Mouse (Mus musculus) cerebellum, adult 2 months (tissue): ENCODE measurements around the gene Stk39. TPM values are rescaled to one million over a fixed set of nuclear protein-coding genes. Genes with fewer than 3 reads are reported as not detected.

Experiments
- DNase-seq, 2 experiments: peaks; one replicate each; pipeline ENCODE4 v3.0.0; 2021
- H3K27ac ChIP-seq: fragments of 200-500 bp; 2 replicates; pipeline ENCODE4 v1.5.1; 2012; ENCODE audit warnings: low read length, control low read depth, inconsistent platforms; ENCODE audit not compliant: insufficient read depth
- H3K27me3 ChIP-seq: fragments of 200-500 bp; 2 replicates; pipeline ENCODE4 v1.6.1; 2012; ENCODE audit warnings: inconsistent platforms, mild to moderate bottlenecking, low read length, moderate library complexity; ENCODE audit not compliant: control insufficient read depth, insufficient read depth
- H3K4me1 ChIP-seq: fragments of 200-500 bp; 2 replicates; pipeline ENCODE4 v1.6.1; 2011; ENCODE audit warnings: low read length; ENCODE audit not compliant: control insufficient read depth, insufficient read depth
- H3K4me3 ChIP-seq: fragments of 200-500 bp; replicated peaks from 2 replicates; pipeline ENCODE3; 2011; ENCODE audit warnings: mild to moderate bottlenecking, low read depth, low read length, control low read depth; ENCODE audit not compliant: insufficient read depth
- CTCF ChIP-seq: fragments of 200-500 bp; IDR thresholded peaks from 2 replicates; pipeline ENCODE4 v1.5.1; 2011; ENCODE audit warnings: low read depth, mild to moderate bottlenecking, control low read depth, low read length, moderate library complexity, borderline replicate concordance; ENCODE audit not compliant: insufficient read depth
- POLR2A ChIP-seq: fragments of 200-500 bp; IDR thresholded peaks from 2 replicates; pipeline ENCODE4 v1.6.1; 2011; ENCODE audit warnings: low read length, control low read depth, borderline replicate concordance; ENCODE audit not compliant: insufficient read depth
- WGBS: fragments of 180-500 bp; shearing (Covaris S2); methylation state at CpG from one replicate; pipeline ENCODE4 v1.1.7; 2018; 5-methylcytosine and 5-hydroxymethylcytosine counted together
- polyA plus RNA-seq: library from polyadenylated mRNA; depleted of rRNA; stranded (reverse); fragments of >200 nt; gene quantifications from 2 replicates; pipeline ENCODE4 v1.2.3, GENCODE M21; 2012

Gene Stk39
- polyA plus RNA-seq, 1 experiment = 49.8 TPM

DNA sequence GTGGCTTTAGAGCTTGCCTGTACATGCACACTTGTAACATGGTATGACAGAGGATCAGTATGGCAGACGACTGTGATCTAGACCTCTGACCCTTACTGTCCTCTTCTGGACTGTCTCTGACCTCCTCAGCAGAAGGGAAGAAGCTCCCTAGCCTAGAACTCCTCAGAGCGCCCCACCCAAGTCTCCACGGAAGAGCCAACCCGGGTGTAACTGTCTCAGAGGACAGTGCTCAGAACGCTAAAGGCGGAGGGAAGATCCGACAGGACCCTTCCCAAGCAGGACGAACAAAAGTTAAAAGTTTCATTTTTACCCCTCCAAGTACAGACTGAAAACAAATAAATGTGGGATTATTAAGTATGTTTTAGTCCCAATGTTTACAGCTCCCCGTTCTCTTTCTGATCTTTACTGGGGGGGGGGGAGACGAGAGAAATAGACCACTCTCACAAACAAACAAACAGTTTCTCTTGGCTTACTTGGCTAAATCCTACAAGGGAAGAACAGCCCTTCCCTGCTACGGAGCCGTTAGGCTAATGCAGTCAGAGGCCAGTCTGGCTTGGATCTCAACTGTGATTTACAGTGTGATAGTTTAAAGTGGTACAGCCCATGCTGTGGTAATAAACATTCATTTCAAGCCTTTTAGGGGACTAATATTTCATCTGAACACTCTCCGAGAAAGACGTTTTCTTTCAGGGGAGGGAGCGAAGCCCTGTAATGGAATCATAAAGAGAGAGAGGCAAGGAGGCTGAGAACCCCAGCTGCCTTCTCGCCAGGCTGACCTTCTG lies 179.3 kb downstream of the Stk39 start:
- 87% methylated on average over 16 of the region's 16 CpGs for WGBS
- Histone ChIP-seq H3K27me3 (no peaks in the 10 kb centered on the region), H3K4me1 (no peaks in the 10 kb centered on the region), H3K4me3 (no peak overlapping the region), H3K27ac (no peak overlapping the region)
- TF ChIP-seq POLR2A = no peak
- TF ChIP-seq CTCF = no peak
- no peak for DNase-seq

DNA sequence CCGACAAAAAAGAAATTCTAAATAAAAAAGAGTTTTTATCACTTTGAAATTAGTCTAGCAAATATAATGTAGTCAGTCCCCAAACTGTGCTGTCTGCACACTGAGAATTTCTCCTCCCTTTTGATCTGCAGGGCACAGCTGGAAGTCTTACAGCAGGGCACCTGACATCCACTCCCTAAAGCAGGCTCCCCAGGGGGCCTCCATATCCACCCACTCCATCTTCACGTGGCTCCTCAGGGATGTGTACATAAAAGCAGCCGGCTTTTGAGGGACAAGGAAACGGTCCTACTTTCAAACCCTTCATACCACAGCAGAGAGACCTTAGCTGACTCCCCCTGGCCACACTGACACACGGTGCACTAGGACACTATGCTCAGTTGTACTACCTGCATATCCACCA lies 180.2 kb downstream of the Stk39 start:
- Histone ChIP-seq H3K4me3 (no peak overlapping the region), H3K27ac (no peak overlapping the region), H3K27me3 (no peaks in the 10 kb centered on the region), H3K4me1 (no peaks in the 10 kb centered on the region)
- 59% methylated on average over 5 of the region's 5 CpGs for WGBS
- DNase-seq = no peak
- TF ChIP-seq CTCF = no peak
- no peak for TF ChIP-seq POLR2A

DNA sequence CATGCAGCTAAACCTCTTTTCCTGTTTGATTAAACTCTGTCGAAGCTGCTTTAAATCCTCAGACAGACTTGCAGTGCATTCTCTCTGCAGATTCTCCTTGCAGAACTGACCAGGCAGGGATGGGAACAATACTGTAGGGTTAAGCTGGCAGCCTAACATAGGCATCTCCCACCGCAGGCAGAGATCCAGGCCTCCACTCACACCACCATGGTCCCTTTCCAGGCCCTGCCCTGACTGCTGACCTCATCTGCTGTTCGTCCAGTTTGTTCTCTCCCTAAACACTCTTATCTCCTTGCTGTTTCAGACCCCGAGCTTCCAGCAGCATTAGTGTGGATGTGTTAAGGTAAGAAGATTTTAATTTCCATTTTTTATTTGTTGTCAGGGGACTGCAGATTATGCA lies 182.1 kb downstream of the Stk39 start:
- no peak overlapping the region for H3K27ac ChIP-seq
- 48% methylated on average over 4 of the region's 4 CpGs for WGBS
- no peak for DNase-seq
- H3K4me3 ChIP-seq = no peak overlapping the region
- H3K4me1 ChIP-seq = no peaks in the 10 kb centered on the region
- H3K27me3 ChIP-seq = no peaks in the 10 kb centered on the region
- TF ChIP-seq POLR2A = no peak
- TF ChIP-seq CTCF = no peak

DNA sequence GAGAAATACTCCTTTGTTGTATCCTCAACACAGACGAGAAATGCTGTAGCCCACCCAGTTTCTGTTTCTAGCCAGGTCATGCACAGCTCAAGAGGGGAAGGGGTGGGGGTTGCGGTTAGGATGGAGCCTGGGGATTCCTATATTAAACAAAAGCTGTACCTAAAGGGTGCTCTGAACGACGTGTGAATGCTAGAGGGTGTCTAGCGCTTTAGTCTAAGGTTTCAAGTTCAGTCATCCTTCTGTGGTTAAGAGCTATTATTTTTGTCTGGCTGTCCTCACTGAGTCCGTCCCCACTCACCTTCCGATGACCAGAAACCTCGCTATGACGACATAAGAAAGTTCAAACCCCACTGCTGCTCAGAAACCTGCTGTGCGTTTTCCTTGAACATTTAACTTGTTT lies 182.9 kb downstream of the Stk39 start:
- WGBS = 91% methylated on average over 10 of the region's 10 CpGs
- Histone ChIP-seq H3K4me1 (no peaks in the 10 kb centered on the region), H3K27me3 (no peaks in the 10 kb centered on the region), H3K4me3 (no peak overlapping the region), H3K27ac (no peak overlapping the region)
- DNase-seq = no peak
- no peak for TF ChIP-seq POLR2A
- TF ChIP-seq CTCF = no peak

DNA sequence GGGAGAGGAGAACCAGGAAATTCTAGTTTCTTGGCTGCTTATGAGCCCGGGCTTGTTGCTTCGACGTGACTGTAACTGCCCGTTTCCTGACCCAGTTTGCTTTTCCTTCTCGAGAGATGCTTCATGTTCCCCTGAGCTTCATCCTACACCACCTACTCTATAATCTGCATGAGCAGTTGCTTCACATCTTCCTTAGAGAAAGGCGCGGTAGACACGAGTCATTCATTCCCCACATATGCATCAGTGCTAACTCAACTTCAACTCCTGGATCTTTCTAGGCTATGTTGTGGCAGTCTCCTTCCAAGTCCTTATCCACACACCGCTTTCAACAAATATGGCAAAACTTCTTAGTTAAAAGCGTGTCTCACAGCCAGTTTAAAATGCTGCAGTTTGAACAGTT lies 184.0 kb downstream of the Stk39 start:
- 97% methylated on average over 10 of the region's 10 CpGs for WGBS
- H3K4me1 ChIP-seq = no peaks in the 10 kb centered on the region
- no peak for DNase-seq

DNA sequence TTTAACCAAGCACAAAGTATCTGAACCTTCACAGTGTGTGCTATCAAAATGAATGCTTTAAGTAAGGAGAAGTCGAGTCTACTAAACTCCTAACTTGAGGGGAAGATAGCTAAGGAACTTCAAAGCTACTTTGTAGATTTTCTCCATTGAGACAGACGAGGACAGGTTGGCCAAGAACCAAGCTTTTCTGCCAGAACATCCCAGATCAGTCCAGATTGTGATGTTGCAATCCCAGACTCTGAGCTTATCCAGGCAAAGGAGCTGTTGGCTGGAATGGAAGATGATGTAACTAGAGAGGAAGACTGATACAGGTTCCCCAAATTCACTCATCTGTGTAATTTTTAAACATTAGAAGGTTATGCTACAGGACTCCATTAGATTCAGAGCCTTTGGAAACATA lies 187.7 kb downstream of the Stk39 start:
- Histone ChIP-seq H3K27ac (no peak overlapping the region), H3K4me1 (no peaks in the 10 kb centered on the region), H3K4me3 (no peak overlapping the region), H3K27me3 (no peaks in the 10 kb centered on the region)
- TF ChIP-seq POLR2A (no peak), CTCF (no peak)
- WGBS = 60% methylated on average over 2 of the region's 2 CpGs
- DNase-seq = no peak

More for the DNA sequence above, 184.0 kb downstream of the Stk39 start:
- Histone ChIP-seq H3K27ac (no peak overlapping the region), H3K4me3 (no peak overlapping the region), H3K27me3 (no peaks in the 10 kb centered on the region)
- TF ChIP-seq CTCF (no peak), POLR2A (no peak)

DNA sequence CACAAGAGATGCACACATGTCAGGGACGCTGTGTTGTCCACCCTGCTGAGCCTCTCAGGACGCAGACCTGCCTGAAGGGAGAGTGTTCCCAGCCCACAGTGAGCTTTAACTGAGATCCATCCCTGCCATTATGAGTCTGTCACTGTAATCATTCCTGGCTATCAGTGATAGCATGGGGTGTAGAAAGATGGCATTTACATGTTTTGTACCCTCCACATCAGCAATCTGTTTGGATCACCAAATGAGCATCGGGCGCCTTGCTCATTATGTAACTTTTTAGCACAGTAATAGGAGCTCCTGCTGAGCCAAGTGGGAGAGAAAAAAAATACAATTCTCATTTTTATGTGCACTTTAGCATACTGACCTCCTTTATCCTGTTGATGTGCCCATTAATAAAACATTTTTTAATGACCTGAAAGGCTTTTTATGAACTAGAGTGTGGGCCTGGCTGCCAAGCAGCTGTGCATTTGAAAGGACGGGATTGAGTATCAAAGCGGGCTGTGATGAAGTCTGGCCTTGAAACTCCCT lies 189.0 kb downstream of the Stk39 start:
- Histone ChIP-seq H3K4me3 (no peak overlapping the region), H3K27me3 (no peaks in the 10 kb centered on the region), H3K27ac (no peak overlapping the region), H3K4me1 (no peaks in the 10 kb centered on the region)
- 84% methylated on average over 6 of the region's 6 CpGs for WGBS
- DNase-seq = no peak
- TF ChIP-seq CTCF (no peak), POLR2A (no peak)

DNA sequence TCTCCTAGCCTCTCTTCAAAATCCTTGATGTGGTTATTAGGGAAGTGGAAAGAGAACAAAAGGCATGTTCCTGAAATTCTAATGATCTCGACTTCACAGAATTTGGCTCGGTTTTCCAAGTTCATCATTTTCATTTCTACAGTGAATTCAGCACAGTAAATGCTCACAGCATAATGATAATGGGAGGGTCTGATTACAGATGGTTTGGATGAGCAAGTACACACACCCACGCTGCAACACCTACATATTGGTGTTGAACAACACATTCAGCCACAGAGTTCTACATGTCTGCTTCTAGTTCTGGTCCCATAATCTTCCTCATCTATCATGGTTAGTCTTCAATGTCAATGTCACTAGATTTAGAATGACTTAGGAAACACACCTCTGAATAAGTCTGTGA lies 190.5 kb downstream of the Stk39 start:
- no peaks in the 10 kb centered on the region for H3K27me3 ChIP-seq
- TF ChIP-seq POLR2A (no peak), CTCF (no peak)
- H3K4me1 ChIP-seq = no peaks in the 10 kb centered on the region
- DNase-seq = no peak
- no peak overlapping the region for H3K4me3 ChIP-seq
- WGBS = 93% methylated on average over 3 of the region's 3 CpGs
- H3K27ac ChIP-seq = no peak overlapping the region
